Mouse (Mus musculus) forebrain, embryonic 12.5 days (tissue): Measurements from ENCODE around the gene Acp5. TPM values are rescaled to one million over a fixed set of nuclear protein-coding genes. Genes with fewer than 3 reads are reported as not detected.

Experiments
- ATAC-seq: fragments of 200-750 bp; cut with Nextera tagmentation; 2 replicates; pipeline ENCODE4 v1.8.0; 2017; ENCODE audit warnings: moderate TSS enrichment; ENCODE audit not compliant: low FRiP score
- H3K27ac ChIP-seq: fragments of 300-500 bp; sonication (generic); 2 replicates; pipeline ENCODE4 v1.5.1; 2016; ENCODE audit warnings: mild to moderate bottlenecking
- H3K27me3 ChIP-seq: fragments of 300-500 bp; sonication (generic); 2 replicates; pipeline ENCODE4 v1.6.1; 2016; ENCODE audit warnings: mild to moderate bottlenecking
- H3K36me3 ChIP-seq: fragments of 300-500 bp; sonication (generic); replicated peaks from 2 replicates; pipeline ENCODE4 v1.6.1; 2016; ENCODE audit warnings: mild to moderate bottlenecking
- H3K4me1 ChIP-seq: fragments of 300-500 bp; sonication (generic); 2 replicates; pipeline ENCODE4 v1.6.1; 2016
- H3K4me2 ChIP-seq: fragments of 300-500 bp; sonication (generic); 2 replicates; pipeline ENCODE4 v1.6.1; 2016; ENCODE audit warnings: mild to moderate bottlenecking, moderate library complexity
- H3K4me3 ChIP-seq: fragments of 300-500 bp; sonication (generic); replicated peaks from 2 replicates; pipeline ENCODE4 v1.5.1; 2016; ENCODE audit warnings: mild to moderate bottlenecking
- H3K9ac ChIP-seq: fragments of 300-500 bp; sonication (generic); 2 replicates; pipeline ENCODE4 v1.6.1; 2016; ENCODE audit warnings: mild to moderate bottlenecking
- H3K9me3 ChIP-seq: fragments of 300-500 bp; sonication (generic); 2 replicates; pipeline ENCODE4 v1.6.1; 2016
- WGBS: fragments of 180-500 bp; shearing (Covaris S2); methylation state at CpG from one replicate; pipeline ENCODE4 v1.1.7; 2016; 5-methylcytosine and 5-hydroxymethylcytosine counted together
- microRNA-seq: library from miRNA; unstranded; fragments of <30 nt; microRNA quantifications from one replicate; pipeline ENCODE4, GENCODE M21; 2017
- polyA plus RNA-seq: library from polyadenylated mRNA; unstranded; fragments of >200 nt; fragmentation: Nextera tagmentation; extraction: Ambion mirVana; gene quantifications from 2 replicates; pipeline ENCODE4 v1.2.1, GENCODE M21; 2016

Acp5 gene
- polyA plus RNA-seq, 1 experiment from 2014 or later = 6.6 TPM

DNA sequence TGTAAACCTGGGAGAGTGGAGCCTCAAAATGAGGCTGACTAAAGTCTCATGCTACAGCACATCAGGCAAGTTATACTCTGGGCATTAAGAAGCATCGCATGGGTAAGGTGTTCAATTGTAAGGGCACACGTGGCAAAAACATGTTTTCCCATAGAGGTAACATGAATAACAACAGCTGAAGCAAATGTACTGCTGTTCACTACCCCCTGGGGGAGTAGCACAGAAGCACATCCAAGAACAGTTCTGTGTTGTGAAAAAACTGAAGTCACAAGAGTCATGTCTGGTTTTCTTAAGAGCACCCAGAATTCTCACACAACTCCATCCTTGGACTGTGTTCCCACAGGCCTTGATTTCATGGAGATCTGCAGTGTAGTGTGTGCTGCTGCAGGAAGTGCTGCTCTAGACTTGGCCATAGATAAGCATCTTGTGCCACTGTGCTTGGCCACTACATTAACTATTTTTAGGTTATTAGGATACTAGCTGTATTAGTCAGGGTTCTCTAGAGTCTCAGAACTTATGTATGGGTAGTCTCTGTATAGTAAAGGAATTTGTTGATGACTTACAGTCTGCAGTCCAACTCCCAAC is 48.4 kb downstream of the Acp5 start:
- Histone ChIP-seq H3K36me3 (no peaks in the 10 kb centered on the region), H3K9ac (no peak overlapping the region), H3K4me1 (peaks cover 15% of the 10 kb centered on the region), H3K9me3 (no peaks in the 10 kb centered on the region), H3K27me3 (no peaks in the 10 kb centered on the region; the same call in 1 of the 2 replicates), H3K27ac (no peak overlapping the region), H3K4me3 (no peak overlapping the region), H3K4me2 (no peak overlapping the region)
- ATAC-seq = no peak
- 73% methylated on average over 2 of the region's 2 CpGs for WGBS

DNA sequence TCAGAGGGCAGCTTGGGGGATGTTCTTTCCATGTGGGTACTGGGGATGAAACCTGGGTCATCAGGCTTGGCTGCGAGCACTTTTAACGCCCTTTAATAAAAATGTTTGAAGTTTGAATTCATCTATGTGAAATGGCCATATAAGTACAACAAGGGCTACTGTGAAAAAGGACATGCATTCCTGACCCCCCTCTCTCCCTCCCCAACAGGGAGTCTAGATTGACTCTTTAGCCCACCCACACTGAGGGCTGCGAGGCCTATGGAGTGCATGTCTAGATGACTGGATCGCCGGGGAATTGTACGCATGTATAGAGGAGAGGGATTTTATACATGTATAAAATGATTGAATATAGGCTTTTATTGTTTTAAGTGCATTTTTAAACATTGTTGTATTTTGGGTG is 49.5 kb downstream of the Acp5 start:
- 84% methylated on average over 6 of the region's 6 CpGs for WGBS
- H3K27me3 ChIP-seq = no peaks in the 10 kb centered on the region
- H3K9me3 ChIP-seq = no peaks in the 10 kb centered on the region
- H3K27ac ChIP-seq = peak overlapping the region; percentile 68; the same call in 1 of the 2 replicates
- peaks cover 15% of the 10 kb centered on the region for H3K4me1 ChIP-seq
- no peak for ATAC-seq
- peak overlapping the region; percentile 74 for H3K9ac ChIP-seq
- no peaks in the 10 kb centered on the region for H3K36me3 ChIP-seq
- H3K4me2 ChIP-seq = peak overlapping the region; percentile 88
- peak overlapping the region; percentile 72 for H3K4me3 ChIP-seq

DNA sequence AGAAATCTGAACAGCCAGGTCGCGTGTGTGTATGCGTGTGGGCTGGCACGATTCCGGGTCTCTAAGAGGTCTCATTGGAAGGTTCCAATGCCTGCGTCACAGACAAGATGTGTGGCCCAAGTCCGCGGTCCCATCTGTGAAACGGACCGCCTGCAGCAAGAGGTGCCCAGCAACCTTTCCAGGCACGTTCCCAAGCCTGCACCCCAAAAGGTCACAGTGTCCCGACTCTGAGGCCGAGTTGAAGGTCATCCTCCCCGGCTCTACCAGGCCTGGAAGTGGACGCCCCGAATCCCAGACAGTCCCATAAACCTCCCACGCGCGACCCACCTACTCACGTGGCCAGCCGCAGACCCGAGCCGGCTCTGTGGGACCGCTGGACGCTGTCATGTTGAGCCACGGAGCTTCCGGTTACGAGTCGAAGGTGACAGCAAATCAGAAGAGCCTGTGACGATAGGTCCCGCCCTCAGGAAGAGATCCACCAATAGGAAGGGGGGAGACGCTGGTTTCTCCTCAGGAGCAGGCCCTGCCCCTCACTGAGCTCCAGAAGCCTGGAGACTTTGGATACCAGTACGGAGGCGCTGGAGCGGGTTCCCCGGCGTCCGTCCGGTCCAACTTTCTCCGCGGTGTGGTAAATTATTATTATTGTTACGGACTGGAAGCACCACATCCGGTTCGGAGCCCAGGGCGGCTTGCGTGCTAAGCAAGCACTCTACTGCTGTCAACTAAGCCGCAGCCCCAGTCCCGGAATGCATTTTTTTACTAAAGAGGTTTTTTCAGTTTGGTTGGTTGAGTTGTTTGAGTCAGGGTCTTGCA is 50.3 kb downstream of the Acp5 start, which contains the start of gene Ecsit:
Ecsit (minus strand) TSS at position 417 of the 813 bp plus-strand sequence.
- ATAC-seq = peak; percentile 100
- peak within 1 kb of the TSS; percentile 72 for H3K4me3 ChIP-seq
- peak within 1 kb of the TSS; percentile 68 for H3K27ac ChIP-seq
- WGBS = under 1% methylated on average over 48 of the region's 48 CpGs
- no peaks in the 10 kb centered on the region for H3K27me3 ChIP-seq
- H3K36me3 ChIP-seq = no peaks in the 10 kb centered on the region
- H3K4me2 ChIP-seq = peak within 1 kb of the TSS; percentile 88
- H3K9me3 ChIP-seq = no peaks in the 10 kb centered on the region
- peaks cover 15% of the 10 kb centered on the region for H3K4me1 ChIP-seq
- H3K9ac ChIP-seq = peak within 1 kb of the TSS; percentile 74

DNA sequence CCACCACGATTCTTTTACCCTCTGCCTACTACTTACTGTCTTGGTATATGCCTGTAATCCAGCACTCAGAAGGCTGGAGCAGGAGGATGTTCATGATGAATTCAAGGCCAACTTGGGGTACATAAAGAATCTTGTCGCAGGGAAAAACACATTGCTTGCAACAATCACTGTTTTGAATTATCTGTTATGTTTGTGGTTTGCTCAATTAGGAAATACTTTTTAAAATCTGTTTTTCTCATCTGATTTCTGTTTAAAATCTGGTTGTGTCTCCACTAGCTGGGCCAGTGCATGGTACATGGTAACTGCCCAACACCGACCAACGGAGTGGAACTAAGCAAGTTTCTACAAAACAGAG is 50.9 kb downstream of the Acp5 start:
- H3K27ac ChIP-seq = no peak overlapping the region
- H3K9me3 ChIP-seq = no peaks in the 10 kb centered on the region
- H3K9ac ChIP-seq = peak overlapping the region; percentile 74
- peaks cover 15% of the 10 kb centered on the region for H3K4me1 ChIP-seq
- peak overlapping the region; percentile 88 for H3K4me2 ChIP-seq
- WGBS = 32% methylated on average over 4 of the region's 4 CpGs
- H3K4me3 ChIP-seq = peak overlapping the region; percentile 72
- ATAC-seq = no peak
- H3K36me3 ChIP-seq = no peaks in the 10 kb centered on the region
- H3K27me3 ChIP-seq = no peaks in the 10 kb centered on the region

Small RNA genes within 50 kb of the gene (microRNA-seq; reads per million reads assigned to microRNA genes)
- gene Mir7084 = not detected

Other genes starting within 250 kb of the Acp5 start
- 12.4 and 13.1 TPM in 2 replicates for gene Rab3d, start 217.5 kb downstream of the Acp5 start, polyA plus RNA-seq
- 5.2 and 5.8 TPM in 2 replicates for gene Ccdc159, start 208.2 kb downstream of the Acp5 start, polyA plus RNA-seq
- gene Tmem205, start 208.2 kb downstream of the Acp5 start, polyA plus RNA-seq = 32.9 and 33.3 TPM in 2 replicates
- gene Plppr2, start 198.7 kb downstream of the Acp5 start, polyA plus RNA-seq = 37.0 and 40.9 TPM in 2 replicates
- 7.4 and 9.5 TPM in 2 replicates for gene Swsap1, start 180.0 kb downstream of the Acp5 start, polyA plus RNA-seq
- 2.0 and 4.1 TPM in 2 replicates for gene Epor, start 172.2 kb downstream of the Acp5 start, polyA plus RNA-seq
- 2.1 and 3.4 TPM in 2 replicates for gene Rgl3, start 146.3 kb downstream of the Acp5 start, polyA plus RNA-seq
- 5.0 and 5.3 TPM in 2 replicates for gene Ccdc151, start 133.1 kb downstream of the Acp5 start, polyA plus RNA-seq
- gene Prkcsh, start 132.9 kb downstream of the Acp5 start, polyA plus RNA-seq = 88.5 and 95.0 TPM in 2 replicates
- gene Elavl3, start 83.7 kb downstream of the Acp5 start, polyA plus RNA-seq = 57.2 and 73.7 TPM in 2 replicates
- gene Gm49318, start 64.5 kb downstream of the Acp5 start, polyA plus RNA-seq = not detected in 2 replicates
- 15.8 and 16.4 TPM in 2 replicates for gene Zfp653, start 64.3 kb downstream of the Acp5 start, polyA plus RNA-seq
- 35.0 and 39.0 TPM in 2 replicates for gene Ecsit, start 50.3 kb downstream of the Acp5 start, polyA plus RNA-seq
- gene Cnn1, start 36.5 kb downstream of the Acp5 start, polyA plus RNA-seq = 2.3 and 3.9 TPM in 2 replicates
- 178 and 186 TPM in 2 replicates for gene Elof1, start 18.5 kb downstream of the Acp5 start, polyA plus RNA-seq
- gene Pigyl, start 21.1 kb upstream of the Acp5 start, polyA plus RNA-seq = 63.2 and 65.8 TPM in 2 replicates
- 0.10 and 0.31 TPM in 2 replicates for gene Zfp872, start 52.4 kb upstream of the Acp5 start, polyA plus RNA-seq
- gene Zfp809, start 90.0 kb upstream of the Acp5 start, polyA plus RNA-seq = 10.1 and 11.3 TPM in 2 replicates
- 7.7 and 8.3 TPM in 2 replicates for gene Zfp599, start 124.2 kb upstream of the Acp5 start, polyA plus RNA-seq
- gene Zfp810, start 171.9 kb upstream of the Acp5 start, polyA plus RNA-seq = 35.7 and 36.8 TPM in 2 replicates